Mouse (Mus musculus): ENCODE results near the gene Stard3nl. TPM values are rescaled to one million over a fixed set of nuclear protein-coding genes. Genes with fewer than 3 reads are reported as not detected.

The Stard3nl gene
- polyA plus RNA-seq, 1 experiment from 2014 or later, result 30.7 TPM

DNA sequence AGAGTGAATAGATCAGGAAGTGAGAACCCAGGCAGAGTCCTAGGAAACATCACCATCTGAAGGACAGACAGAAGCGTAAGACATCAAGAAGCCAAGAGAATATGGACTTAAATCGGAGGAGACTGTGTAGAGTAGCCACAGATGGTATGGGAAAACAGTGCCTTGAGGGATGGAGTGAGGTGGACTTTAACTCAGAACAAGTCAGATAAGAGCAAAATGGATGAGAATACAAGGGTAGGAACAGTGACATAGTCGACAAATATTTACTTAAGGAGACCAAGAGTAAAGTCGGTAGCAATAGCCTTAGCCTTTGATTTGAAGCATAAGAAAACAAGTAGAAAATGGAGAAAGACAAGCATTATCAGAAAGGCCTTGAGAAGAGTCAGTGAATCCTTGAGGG, 15.1 kb upstream of the Stard3nl start:
- Histone ChIP-seq H3K27ac (no peak overlapping the region), H3K27me3 (no peaks in the 10 kb centered on the region), H3K4me1 (replicated peaks) (no peaks in the 10 kb centered on the region), H3K9ac (no peak overlapping the region), H3K36me3 (no peaks in the 10 kb centered on the region), H3K4me3 (replicated peaks) (no peak overlapping the region), H3K9me3 (replicated peaks) (no peaks in the 10 kb centered on the region), H3K4me2 (no peak overlapping the region)
- no peak for DNase-seq
- 67% methylated on average over 4 of the region's 4 CpGs for WGBS (ENCODE audit: insufficient replicate concordance)
- ATAC-seq (ENCODE audit: low read depth), result no peak

DNA sequence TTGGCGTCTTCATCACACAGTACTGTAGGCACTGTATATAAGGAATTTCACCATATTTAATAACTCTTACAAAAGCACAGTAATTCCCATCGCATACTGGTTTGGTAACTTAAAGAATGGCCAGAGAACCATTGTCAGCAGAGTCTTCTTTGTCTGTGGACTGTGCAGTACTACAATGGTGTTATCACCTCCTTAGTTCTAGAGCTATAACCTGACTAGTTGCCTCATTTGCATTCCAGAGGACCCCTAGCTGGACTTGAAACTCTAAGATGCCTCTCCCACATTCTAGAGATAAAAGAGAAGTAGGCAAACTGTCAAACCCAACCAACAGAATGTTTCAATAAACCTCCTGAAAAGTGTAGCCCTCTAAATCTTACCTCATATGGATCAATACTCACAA, 12.4 kb upstream of the Stard3nl start:
- no peaks in the 10 kb centered on the region for H3K36me3 ChIP-seq
- 77% methylated on average over 2 of the region's 2 CpGs for WGBS (ENCODE audit: insufficient replicate concordance)
- ATAC-seq (ENCODE audit: low read depth), result no peak
- no peaks in the 10 kb centered on the region for H3K27me3 ChIP-seq
- no peak overlapping the region for H3K4me2 ChIP-seq
- no peak overlapping the region for H3K9ac ChIP-seq
- H3K27ac ChIP-seq, result no peak overlapping the region
- H3K4me1 ChIP-seq (replicated peaks), result no peaks in the 10 kb centered on the region
- H3K4me3 ChIP-seq (replicated peaks), result no peak overlapping the region
- DNase-seq, result no peak
- H3K9me3 ChIP-seq (replicated peaks), result no peaks in the 10 kb centered on the region

GRCm38 (mm10) chr13:19404623-19405022, 9.0 kb upstream of the Stard3nl start:
- 59% methylated on average over 2 of the region's 2 CpGs for WGBS (ENCODE audit: insufficient replicate concordance)
- no peaks in the 10 kb centered on the region for H3K27me3 ChIP-seq
- H3K4me2 ChIP-seq, result no peak overlapping the region
- no peak overlapping the region for H3K4me3 ChIP-seq (replicated peaks)
- no peaks in the 10 kb centered on the region for H3K4me1 ChIP-seq (replicated peaks)
- ATAC-seq (ENCODE audit: low read depth) (no peak), DNase-seq (no peak)
- H3K9ac ChIP-seq, result no peak overlapping the region
- no peak overlapping the region for H3K27ac ChIP-seq
- H3K9me3 ChIP-seq (replicated peaks), result no peaks in the 10 kb centered on the region
- no peaks in the 10 kb centered on the region for H3K36me3 ChIP-seq

DNA sequence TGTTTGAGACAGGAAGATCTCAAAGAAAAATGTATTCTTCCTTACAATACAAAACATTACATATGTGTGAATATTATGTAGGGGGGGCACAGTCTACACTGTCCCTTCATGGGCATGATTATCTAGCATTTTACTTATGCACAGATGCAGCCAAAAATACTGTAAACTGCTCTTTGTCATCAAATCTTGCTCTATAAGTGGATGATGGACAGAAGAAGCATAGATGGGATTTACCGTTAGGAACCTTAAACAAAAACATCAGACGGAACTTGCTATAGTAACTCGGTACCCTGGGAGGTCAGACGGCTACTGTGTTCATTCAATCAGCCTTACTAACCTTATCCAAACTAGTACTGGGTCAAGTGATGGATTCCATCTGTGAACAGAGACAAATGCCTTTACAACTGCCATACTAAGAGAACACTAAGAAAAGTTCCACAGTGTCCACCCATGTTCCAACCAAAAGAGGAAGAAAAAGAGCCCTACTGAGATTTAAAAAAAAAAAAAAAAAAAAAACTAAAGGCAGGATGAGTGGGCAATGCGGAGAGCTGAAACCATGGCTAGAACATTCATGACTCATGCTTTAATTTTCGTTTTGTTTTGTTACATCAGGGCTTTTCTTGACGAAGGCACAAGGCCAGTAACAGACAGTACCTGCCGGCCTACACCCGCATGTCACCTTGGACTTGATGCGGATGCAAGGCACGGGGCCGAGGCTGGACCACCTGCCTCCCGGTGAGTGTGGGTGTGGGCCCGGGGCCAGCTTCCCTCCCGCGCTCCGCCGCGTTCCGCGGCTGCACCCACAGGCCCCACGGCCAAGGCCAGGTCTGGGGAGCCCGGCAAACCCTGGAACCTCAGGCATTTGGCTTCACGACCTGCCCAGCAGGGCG, 552 bp downstream of the Stard3nl start:
- peak overlapping the region; percentile 84 for H3K4me3 ChIP-seq (replicated peaks)
- H3K9ac ChIP-seq, result peak overlapping the region; percentile 90
- peak overlapping the region; percentile 93 for H3K4me2 ChIP-seq
- no peaks in the 10 kb centered on the region for H3K9me3 ChIP-seq (replicated peaks)
- 4% methylated on average over 25 of the region's 25 CpGs for WGBS (ENCODE audit: insufficient replicate concordance)
- H3K4me1 ChIP-seq (replicated peaks), result peaks cover 20% of the 10 kb centered on the region
- DNase-seq (no peak), ATAC-seq (ENCODE audit: low read depth) (peak; percentile 57)
- no peaks in the 10 kb centered on the region for H3K36me3 ChIP-seq
- H3K27me3 ChIP-seq, result no peaks in the 10 kb centered on the region
- peak overlapping the region; percentile 31; the same call in 1 of the 2 replicates for H3K27ac ChIP-seq

- Histone ChIP-seq H3K4me3 (replicated peaks) (peak overlapping the region; percentile 10; the same call in 1 of the 2 replicates), H3K27ac (no peak overlapping the region), H3K4me1 (replicated peaks) (peaks cover 23% of the 10 kb centered on the region), H3K9ac (no peak overlapping the region), H3K9me3 (replicated peaks) (no peaks in the 10 kb centered on the region), H3K4me2 (peak overlapping the region; percentile 15; the same call in 1 of the 2 replicates), H3K36me3 (no peaks in the 10 kb centered on the region), H3K27me3 (no peaks in the 10 kb centered on the region)
- DNase-seq (no peak), ATAC-seq (ENCODE audit: low read depth) (no peak)
- WGBS (ENCODE audit: insufficient replicate concordance), result 59% methylated on average over 4 of the region's 4 CpGs
Measured at GRCm38 (mm10) chr13:19394171-19394570, 1.4 kb downstream of the Stard3nl start.

GRCm38 (mm10) chr13:19393731-19394130, 1.9 kb downstream of the Stard3nl start:
- ATAC-seq (ENCODE audit: low read depth), result no peak
- no peaks in the 10 kb centered on the region for H3K9me3 ChIP-seq (replicated peaks)
- 0 out of 2 replicates have a peak overlapping the region, but pooled peaks have one; percentile 15 for H3K4me2 ChIP-seq
- DNase-seq, result no peak
- peaks cover 23% of the 10 kb centered on the region for H3K4me1 ChIP-seq (replicated peaks)
- no peak overlapping the region for H3K27ac ChIP-seq
- H3K27me3 ChIP-seq, result no peaks in the 10 kb centered on the region
- WGBS (ENCODE audit: insufficient replicate concordance), result 56% methylated on average over 2 of the region's 2 CpGs
- H3K4me3 ChIP-seq (replicated peaks), result no peak overlapping the region
- no peak overlapping the region for H3K9ac ChIP-seq
- H3K36me3 ChIP-seq, result no peaks in the 10 kb centered on the region

DNA sequence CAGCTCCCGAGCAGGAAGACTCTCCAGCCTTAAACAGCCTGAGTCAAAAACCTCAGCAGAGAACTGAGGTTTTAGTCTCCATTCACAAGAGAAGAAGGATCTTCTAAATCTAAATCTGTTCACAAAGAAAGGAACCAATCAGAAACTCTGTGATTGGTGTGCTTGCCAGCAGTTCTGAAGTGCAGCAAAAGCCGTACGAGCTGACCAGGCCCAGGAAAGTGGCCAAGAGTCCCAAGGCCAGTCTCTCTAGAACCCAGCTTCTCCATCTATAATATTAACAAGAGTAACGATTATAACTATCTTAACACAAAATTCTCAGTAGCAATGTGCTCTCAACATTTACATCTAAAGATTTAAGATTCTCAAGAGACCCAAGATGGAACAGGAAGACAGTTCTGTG, 4.0 kb downstream of the Stard3nl start:
- Histone ChIP-seq H3K9me3 (replicated peaks) (no peaks in the 10 kb centered on the region), H3K9ac (no peak overlapping the region), H3K4me2 (no peak overlapping the region), H3K27ac (no peak overlapping the region), H3K4me3 (replicated peaks) (no peak overlapping the region), H3K27me3 (no peaks in the 10 kb centered on the region), H3K36me3 (no peaks in the 10 kb centered on the region), H3K4me1 (replicated peaks) (peaks cover 23% of the 10 kb centered on the region)
- ATAC-seq (ENCODE audit: low read depth) (no peak), DNase-seq (no peak)
- WGBS (ENCODE audit: insufficient replicate concordance), result 78% methylated on average over 4 of the region's 4 CpGs

GRCm38 (mm10) chr13:19390296-19390695, 5.3 kb downstream of the Stard3nl start:
- H3K9me3 ChIP-seq (replicated peaks), result no peaks in the 10 kb centered on the region
- WGBS (ENCODE audit: insufficient replicate concordance), result 57% methylated on average over 4 of the region's 4 CpGs
- H3K9ac ChIP-seq, result no peak overlapping the region
- H3K27ac ChIP-seq, result no peak overlapping the region
- no peaks in the 10 kb centered on the region for H3K27me3 ChIP-seq
- H3K4me3 ChIP-seq (replicated peaks), result no peak overlapping the region
- no peak overlapping the region for H3K4me2 ChIP-seq
- DNase-seq (no peak), ATAC-seq (ENCODE audit: low read depth) (no peak)
- peaks cover 22% of the 10 kb centered on the region for H3K4me1 ChIP-seq (replicated peaks)
- H3K36me3 ChIP-seq, result no peaks in the 10 kb centered on the region

GRCm38 (mm10) chr13:19389896-19390295, 5.7 kb downstream of the Stard3nl start:
- H3K4me2 ChIP-seq, result no peak overlapping the region
- peaks cover 18% of the 10 kb centered on the region for H3K4me1 ChIP-seq (replicated peaks)
- 57% methylated on average over 12 of the region's 12 CpGs for WGBS (ENCODE audit: insufficient replicate concordance)
- no peak overlapping the region for H3K4me3 ChIP-seq (replicated peaks)
- H3K27me3 ChIP-seq, result no peaks in the 10 kb centered on the region
- H3K9ac ChIP-seq, result no peak overlapping the region
- DNase-seq (no peak), ATAC-seq (ENCODE audit: low read depth) (no peak)
- no peaks in the 10 kb centered on the region for H3K36me3 ChIP-seq
- H3K27ac ChIP-seq, result no peak overlapping the region
- H3K9me3 ChIP-seq (replicated peaks), result no peaks in the 10 kb centered on the region

GRCm38 (mm10) chr13:19389434-19389833, 6.2 kb downstream of the Stard3nl start:
- no peaks in the 10 kb centered on the region for H3K9me3 ChIP-seq (replicated peaks)
- no peak overlapping the region for H3K4me2 ChIP-seq
- WGBS (ENCODE audit: insufficient replicate concordance), result 67% methylated on average over 1 of the region's 1 CpGs
- no peak for ATAC-seq (ENCODE audit: low read depth)
- no peak overlapping the region for H3K27ac ChIP-seq
- no peak overlapping the region for H3K9ac ChIP-seq
- peaks cover 15% of the 10 kb centered on the region for H3K4me1 ChIP-seq (replicated peaks)
- H3K27me3 ChIP-seq, result no peaks in the 10 kb centered on the region
- H3K4me3 ChIP-seq (replicated peaks), result no peak overlapping the region
- no peaks in the 10 kb centered on the region for H3K36me3 ChIP-seq
- DNase-seq, result no peak

- 79% methylated on average over 4 of the region's 4 CpGs for whole genome bisulfite sequencing (ENCODE audit: insufficient replicate concordance)
- Histone ChIP-seq H3K4me3 (replicated peaks) (no peak overlapping the region), H3K27ac (no peak overlapping the region), H3K27me3 (no peaks in the 10 kb centered on the region), H3K4me2 (no peak overlapping the region), H3K4me1 (replicated peaks) (peaks cover 7% of the 10 kb centered on the region; the same call in 1 of the 2 replicates), H3K36me3 (no peaks in the 10 kb centered on the region), H3K9ac (no peak overlapping the region), H3K9me3 (replicated peaks) (no peaks in the 10 kb centered on the region)
- DNase-seq, result no peak
- no peak for ATAC-seq (ENCODE audit: low read depth)
Measured at GRCm38 (mm10) chr13:19385226-19385625, 10.4 kb downstream of the Stard3nl start.
